Mouse (Mus musculus) embryonic facial prominence, embryonic 10.5 days (tissue): Measurements from ENCODE around the gene Gm11634. TPM values are rescaled to one million over a fixed set of nuclear protein-coding genes. Genes with fewer than 3 reads are reported as not detected.
"Not testable (repeated sequence)": the region's sequence is repeated elsewhere in the genome, so short reads cannot be mapped to it uniquely, and the experiment has no call there.

ENCODE experiments used
- DNase-seq: peaks from one replicate; pipeline ENCODE4 v3.0.0-alpha.2; 2017; ENCODE audit warnings: low spot score
- H3K27ac ChIP-seq: fragments of 300-500 bp; sonication (generic); replicated peaks from 2 replicates; pipeline ENCODE4 v1.5.1; 2016; ENCODE audit warnings: mild to moderate bottlenecking
- H3K27me3 ChIP-seq: fragments of 300-500 bp; sonication (generic); replicated peaks from 2 replicates; pipeline ENCODE4 v1.6.1; 2016; ENCODE audit warnings: low read depth, mild to moderate bottlenecking; ENCODE audit not compliant: poor library complexity, severe bottlenecking
- H3K36me3 ChIP-seq: fragments of 300-500 bp; sonication (generic); replicated peaks from 2 replicates; pipeline ENCODE4 v1.6.1; 2016; ENCODE audit warnings: mild to moderate bottlenecking, moderate library complexity
- H3K4me1 ChIP-seq: fragments of 300-500 bp; sonication (generic); 2 replicates; pipeline ENCODE4 v1.6.1; 2016
- H3K4me3 ChIP-seq: fragments of 300-500 bp; sonication (generic); 2 replicates; pipeline ENCODE4 v1.5.1; 2016; ENCODE audit warnings: mild to moderate bottlenecking, moderate library complexity
- H3K9me3 ChIP-seq: fragments of 300-500 bp; sonication (generic); 2 replicates; pipeline ENCODE4 v1.6.1; 2016; ENCODE audit warnings: mild to moderate bottlenecking
- WGBS: fragments of 180-500 bp; shearing (Covaris S2); methylation state at CpG from one replicate; pipeline ENCODE4 v1.1.7; 2016; 5-methylcytosine and 5-hydroxymethylcytosine counted together
- polyA plus RNA-seq: library from polyadenylated mRNA; unstranded; fragments of >200 nt; fragmentation: Nextera tagmentation; extraction: Ambion mirVana; gene quantifications from 2 replicates; pipeline ENCODE4 v1.2.1, GENCODE M21; 2016

Gene Gm11634
- polyA plus RNA-seq, 1 experiment from 2014 or later = not detected

- H3K27me3 ChIP-seq, H3K9me3 ChIP-seq, H3K36me3 ChIP-seq, DNase-seq: not testable (repeated sequence)
- Histone ChIP-seq H3K4me1 (peaks cover 20% of the 10 kb centered on the region), H3K4me3 (peak overlapping the region; percentile 63), H3K27ac (peak overlapping the region; percentile 97; the same call in 1 of the 2 replicates)
- WGBS = 71% methylated on average over 4 of the region's 5 CpGs
Observed at GRCm38 (mm10) chr11:101628733-101629417, 29.8 kb upstream of the Gm11634 start.

DNA sequence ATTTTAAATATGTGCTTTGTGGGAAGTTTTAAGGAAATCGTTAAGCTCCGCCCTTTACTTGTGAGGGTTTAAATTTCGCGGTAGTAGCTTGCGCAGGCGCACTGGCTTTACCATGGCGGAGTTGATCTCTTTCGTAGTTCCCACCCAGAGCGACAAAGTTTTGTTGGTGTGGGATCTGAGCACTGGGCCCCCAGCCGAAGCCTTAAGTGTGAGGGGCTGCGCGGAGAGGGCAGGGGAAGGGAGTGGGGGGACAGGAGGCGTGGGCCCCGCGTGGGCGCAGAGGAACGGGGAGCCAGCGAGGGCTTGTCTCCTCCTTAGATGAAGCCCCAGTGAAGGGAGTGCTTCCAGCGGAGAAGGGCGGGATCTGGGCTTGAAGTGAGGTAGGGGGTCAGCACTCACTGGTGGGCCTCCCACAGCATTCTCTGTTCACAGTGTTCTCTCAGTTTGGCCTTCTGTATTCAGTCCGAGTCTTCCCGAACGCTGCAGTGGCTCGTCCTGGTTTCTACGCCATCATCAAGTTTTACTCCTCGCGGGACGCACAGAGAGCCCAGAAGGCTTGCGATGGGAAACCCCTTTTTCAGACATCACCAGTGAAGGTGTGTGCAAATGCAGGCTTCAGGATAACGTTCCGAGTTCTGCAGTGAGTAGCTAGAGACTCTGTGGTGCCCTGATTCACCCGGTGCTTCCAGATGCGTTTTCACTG is 29.0 kb upstream of the Gm11634 start:
- H3K27ac ChIP-seq = peak overlapping the region; percentile 97
- WGBS = under 1% methylated on average over 33 of the region's 33 CpGs

DNA sequence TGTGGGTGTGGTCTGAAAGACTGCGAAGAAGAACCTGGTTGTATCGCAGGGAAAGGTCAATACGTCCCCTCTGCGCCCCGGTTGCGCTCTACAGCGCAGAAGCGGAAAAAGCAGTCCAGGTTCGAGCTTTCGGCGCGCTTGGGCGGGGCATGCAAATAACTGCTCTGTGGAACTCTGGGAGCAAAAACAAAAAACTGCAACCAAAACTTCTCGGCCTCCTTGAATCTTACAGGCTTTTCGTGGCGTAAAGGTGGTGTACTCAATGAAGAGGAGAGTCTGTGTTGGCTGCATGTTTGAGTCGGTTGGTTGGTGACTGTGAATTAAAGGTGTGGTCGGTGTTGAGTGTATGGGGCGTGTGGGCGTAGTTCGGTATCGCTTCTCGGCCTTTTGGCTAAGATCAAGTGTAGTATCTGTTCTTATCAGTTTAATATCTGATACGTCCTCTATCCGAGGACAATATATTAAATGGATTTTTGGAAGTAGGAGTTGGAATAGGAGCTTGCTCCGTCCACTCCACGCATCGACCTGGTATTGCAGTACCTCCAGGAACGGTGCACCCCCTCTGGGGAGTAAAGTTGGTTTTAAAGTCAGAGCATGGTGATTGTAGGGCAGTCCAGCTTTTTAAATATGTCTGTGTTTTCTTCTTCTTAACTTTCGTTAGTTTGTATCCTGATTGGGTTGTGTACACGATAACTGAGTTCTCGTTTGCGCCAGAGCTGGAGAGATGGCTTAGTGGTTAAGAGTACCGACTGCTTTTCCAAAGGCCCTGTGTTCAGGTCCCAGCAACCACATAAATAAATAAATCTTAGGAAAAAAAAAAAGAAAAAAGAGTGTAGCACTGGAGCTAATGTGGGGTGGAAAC is 28.2 kb upstream of the Gm11634 start, which contains the start of gene Rdm1:
TSS of gene Rdm1 (plus strand) at position 201 of the 862 bp plus-strand sequence.
- Histone ChIP-seq H3K4me3 (peak within 1 kb of the TSS; percentile 63), H3K4me1 (peaks cover 20% of the 10 kb centered on the region), H3K36me3 (no peaks in the 10 kb centered on the region), H3K9me3 (no peaks in the 10 kb centered on the region), H3K27me3 (no peaks in the 10 kb centered on the region), H3K27ac (peak within 1 kb of the TSS; percentile 97)
- under 1% methylated on average over 34 of the region's 34 CpGs for WGBS
- peak; percentile 91 for DNase-seq

More for the DNA sequence above, 29.0 kb upstream of the Gm11634 start:
- peak; percentile 92 for DNase-seq
- Histone ChIP-seq H3K27me3 (no peaks in the 10 kb centered on the region), H3K36me3 (no peaks in the 10 kb centered on the region), H3K9me3 (no peaks in the 10 kb centered on the region), H3K4me3 (peak overlapping the region; percentile 63), H3K4me1 (peaks cover 20% of the 10 kb centered on the region)

DNA sequence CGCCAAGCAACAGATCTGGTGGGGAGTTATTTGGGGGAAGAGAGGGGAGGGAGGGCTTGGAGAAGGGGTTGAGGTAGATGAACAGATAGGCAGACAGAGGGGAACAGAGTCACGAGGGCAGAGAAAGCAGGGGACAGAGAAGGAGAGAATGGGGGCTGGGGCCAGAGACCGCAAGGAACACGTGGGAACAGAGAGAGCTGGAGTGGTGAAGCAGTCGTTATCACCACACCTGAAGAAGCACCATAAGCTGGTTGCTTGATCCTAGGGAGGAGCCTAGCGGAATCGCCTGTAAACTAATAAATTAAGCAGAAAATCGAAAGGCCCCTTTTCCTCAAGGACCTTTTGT is 27.6 kb upstream of the Gm11634 start:
- H3K36me3 ChIP-seq = no peaks in the 10 kb centered on the region
- DNase-seq = no peak
- peak overlapping the region; percentile 97 for H3K27ac ChIP-seq
- H3K9me3 ChIP-seq = no peaks in the 10 kb centered on the region
- peak overlapping the region; percentile 57 for H3K4me3 ChIP-seq
- 7% methylated on average over 8 of the region's 8 CpGs for WGBS
- peaks cover 20% of the 10 kb centered on the region for H3K4me1 ChIP-seq
- H3K27me3 ChIP-seq = no peaks in the 10 kb centered on the region

DNA sequence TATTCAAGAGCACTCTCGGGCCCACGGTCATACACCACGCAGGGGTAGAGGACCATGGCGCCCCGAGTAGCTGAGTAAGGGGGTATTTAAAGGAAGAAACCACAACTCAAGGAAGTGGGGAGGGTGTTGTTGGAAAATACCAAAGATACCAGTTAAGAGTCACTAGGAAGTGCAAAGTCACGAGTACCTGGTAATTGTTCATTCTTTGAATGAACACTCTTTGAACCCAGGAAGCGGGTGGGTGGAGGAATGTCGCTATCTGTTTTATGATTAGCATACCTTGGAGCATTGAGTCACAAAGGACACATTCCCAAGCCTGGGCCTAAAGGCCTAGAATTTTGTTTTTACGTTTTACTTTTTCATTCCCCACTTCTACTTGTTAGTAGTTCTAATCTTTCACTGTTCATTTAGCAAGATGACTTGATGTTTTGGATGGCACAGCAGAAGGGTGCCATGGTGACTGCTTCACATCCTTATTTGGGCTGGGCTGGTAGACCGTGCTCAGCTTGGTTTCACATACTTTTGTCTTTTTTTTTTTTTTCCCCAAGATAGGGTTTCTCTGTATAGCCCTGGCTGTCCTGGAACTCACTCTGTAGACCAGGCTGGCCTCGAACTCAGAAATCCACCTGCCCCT is 21.1 kb upstream of the Gm11634 start:
- not testable (repeated sequence) for DNase-seq, H3K36me3 ChIP-seq, H3K9me3 ChIP-seq, H3K4me3 ChIP-seq, H3K27ac ChIP-seq, H3K27me3 ChIP-seq
- 90% methylated on average over 11 of the region's 11 CpGs for WGBS
- H3K4me1 ChIP-seq = peaks cover 21% of the 10 kb centered on the region

DNA sequence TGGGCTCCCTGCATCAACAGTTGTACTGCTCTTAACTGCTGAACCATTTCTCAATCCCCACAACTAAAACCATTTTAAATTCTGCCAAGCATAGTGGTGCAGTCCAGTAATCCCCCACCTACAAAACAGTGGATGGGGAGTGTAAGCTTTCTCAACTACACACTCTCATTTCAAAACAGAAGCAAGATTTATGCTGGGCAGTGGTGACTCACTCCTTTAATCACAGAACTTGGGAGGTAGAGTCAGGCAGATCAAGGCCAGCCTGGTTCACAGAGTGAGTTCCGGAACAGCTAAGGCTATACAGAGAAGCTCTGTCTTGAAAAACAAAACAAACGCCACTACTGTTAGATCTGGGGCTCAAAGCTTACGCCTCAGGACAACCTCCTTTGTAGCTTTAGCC is 19.5 kb upstream of the Gm11634 start:
- no peak overlapping the region for H3K4me3 ChIP-seq
- no peaks in the 10 kb centered on the region for H3K9me3 ChIP-seq
- 71% methylated on average over 3 of the region's 3 CpGs for WGBS
- DNase-seq = no peak
- peaks cover 21% of the 10 kb centered on the region for H3K4me1 ChIP-seq
- peak overlapping the region; percentile 86 for H3K27ac ChIP-seq
- H3K27me3 ChIP-seq = no peaks in the 10 kb centered on the region
- no peaks in the 10 kb centered on the region for H3K36me3 ChIP-seq

DNA sequence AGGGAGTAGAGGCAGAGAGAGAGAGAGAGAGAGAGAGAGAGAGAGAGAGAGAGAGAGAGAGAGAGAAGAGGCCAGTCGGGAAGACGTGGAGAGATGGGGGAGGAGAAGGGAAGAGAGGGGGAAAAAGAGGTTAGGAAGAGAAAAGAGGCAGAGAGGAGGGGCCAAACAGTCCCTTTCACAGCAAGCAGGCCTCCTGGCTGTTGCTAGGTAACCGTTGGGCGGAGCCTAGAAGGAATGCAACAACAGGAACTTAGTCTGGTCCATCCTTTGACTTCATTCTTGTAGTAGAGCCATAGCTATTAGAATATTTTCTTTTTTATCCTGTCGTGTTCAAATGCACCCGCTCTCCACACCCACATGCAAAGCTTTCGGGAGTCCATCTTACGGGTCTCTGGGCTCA is 18.8 kb upstream of the Gm11634 start:
- H3K4me3 ChIP-seq = peak overlapping the region; percentile 43
- peaks cover 21% of the 10 kb centered on the region for H3K4me1 ChIP-seq
- H3K9me3 ChIP-seq = no peaks in the 10 kb centered on the region
- H3K27me3 ChIP-seq = no peaks in the 10 kb centered on the region
- 5% methylated on average over 8 of the region's 8 CpGs for WGBS
- H3K36me3 ChIP-seq = no peaks in the 10 kb centered on the region
- H3K27ac ChIP-seq = peak overlapping the region; percentile 86
- DNase-seq = peak; percentile 86

GRCm38 (mm10) chr11:101616948-101617767 is 18.1 kb upstream of the Gm11634 start:
- H3K4me3 ChIP-seq = peak overlapping the region; percentile 43
- peak; percentile 40 for DNase-seq
- H3K27me3 ChIP-seq = no peaks in the 10 kb centered on the region
- no peaks in the 10 kb centered on the region for H3K9me3 ChIP-seq
- no peaks in the 10 kb centered on the region for H3K36me3 ChIP-seq
- H3K27ac ChIP-seq = peak overlapping the region; percentile 86
- WGBS = 17% methylated on average over 18 of the region's 18 CpGs
- H3K4me1 ChIP-seq = peaks cover 21% of the 10 kb centered on the region

DNA sequence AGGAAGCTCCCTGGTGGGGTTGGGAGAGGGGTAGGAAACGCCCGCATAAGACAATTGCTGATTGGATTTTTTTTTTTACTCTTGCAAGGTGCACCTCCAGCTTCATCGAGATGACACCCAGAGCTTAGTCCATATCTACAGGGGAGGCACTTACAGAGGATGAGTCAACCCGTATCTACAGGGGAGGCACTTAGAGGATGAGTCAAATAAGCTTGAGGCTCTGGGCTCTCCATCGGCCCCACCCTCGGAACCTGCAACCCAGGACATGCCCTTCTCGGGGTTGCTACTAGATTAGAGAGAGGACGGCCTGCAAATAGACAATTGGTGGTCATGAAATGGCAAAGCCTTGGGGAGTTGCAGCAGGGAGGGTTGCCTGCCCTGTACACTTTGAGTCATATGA is 17.0 kb upstream of the Gm11634 start:
- H3K4me1 ChIP-seq = peaks cover 21% of the 10 kb centered on the region
- no peak for DNase-seq
- 89% methylated on average over 8 of the region's 8 CpGs for WGBS
- no peaks in the 10 kb centered on the region for H3K27me3 ChIP-seq
- no peaks in the 10 kb centered on the region for H3K9me3 ChIP-seq
- H3K36me3 ChIP-seq = no peaks in the 10 kb centered on the region
- no peak overlapping the region for H3K27ac ChIP-seq
- no peak overlapping the region for H3K4me3 ChIP-seq

GRCm38 (mm10) chr11:101615380-101615779 is 16.3 kb upstream of the Gm11634 start:
- H3K27ac ChIP-seq = no peak overlapping the region
- H3K36me3 ChIP-seq = no peaks in the 10 kb centered on the region
- H3K4me3 ChIP-seq = no peak overlapping the region
- no peaks in the 10 kb centered on the region for H3K9me3 ChIP-seq
- WGBS = 81% methylated on average over 6 of the region's 6 CpGs
- DNase-seq = no peak
- H3K4me1 ChIP-seq = peaks cover 26% of the 10 kb centered on the region
- H3K27me3 ChIP-seq = no peaks in the 10 kb centered on the region

GRCm38 (mm10) chr11:101614116-101614515 is 15.1 kb upstream of the Gm11634 start:
- 66% methylated on average over 4 of the region's 4 CpGs for WGBS
- no peak overlapping the region for H3K4me3 ChIP-seq
- H3K27ac ChIP-seq = no peak overlapping the region

More at GRCm38 (mm10) chr11:101614116-101614515, 15.1 kb upstream of the Gm11634 start:
- H3K4me1 ChIP-seq = peaks cover 29% of the 10 kb centered on the region
- DNase-seq = no peak
- H3K27me3 ChIP-seq = no peaks in the 10 kb centered on the region
- H3K36me3 ChIP-seq = no peaks in the 10 kb centered on the region
- no peaks in the 10 kb centered on the region for H3K9me3 ChIP-seq
